ENCODE assay signal across 8 mouse cellular contexts in genomic region chr8:110217681-110218131, GRCm38 (mm10). TPM values are rescaled to one million over a fixed set of nuclear protein-coding genes. Genes with fewer than 3 reads are reported as not detected.
DNase-seq lines count a peak whose midpoint lies in the region; ATAC-seq lines count a peak whose summit lies in the region.

No protein-coding gene starts in this region.

- peaks cover 19% of the 10 kb centered on the region for H3K36me3 ChIP-seq in heart, embryonic 13.5 days
- peaks cover 31% of the 10 kb centered on the region for H3K36me3 ChIP-seq in liver, embryonic 12.5 days
- H3K36me3 ChIP-seq in stomach, embryonic 15.5 days: 0 out of 2 replicates have a peak, but pooled peaks cover 9% of the 10 kb centered on the region

- ATAC-seq in heart, embryonic 13.5 days (ENCODE audit: extremely low read depth, insufficient number of reproducible peaks, low FRiP score, low TSS enrichment): peak; percentile 99
- peak; percentile 100 for ATAC-seq in liver, embryonic 12.5 days
- peak; percentile 99 for ATAC-seq in stomach, embryonic 15.5 days (ENCODE audit: insufficient read depth, low FRiP score, low read depth)

- peak overlapping the region; percentile 80 for H3K4me3 ChIP-seq in brown adipose tissue, adult 24 weeks (ENCODE audit: insufficient read depth, low read depth, low read length)
- H3K4me3 ChIP-seq in heart, embryonic 13.5 days: peak overlapping the region; percentile 79
- peak overlapping the region; percentile 72 for H3K4me3 ChIP-seq in liver, embryonic 12.5 days
- peak overlapping the region; percentile 78 for H3K4me3 ChIP-seq in stomach, embryonic 15.5 days (replicated peaks)

- no peak overlapping the region for H3K27ac ChIP-seq in brown adipose tissue, adult 24 weeks (replicated peaks; ENCODE audit: low read depth, low read length)
- H3K27ac ChIP-seq in heart, embryonic 13.5 days (replicated peaks): peak overlapping the region; percentile 54
- H3K27ac ChIP-seq in liver, embryonic 12.5 days: peak overlapping the region; percentile 30; the same call in 1 of the 2 replicates
- H3K27ac ChIP-seq in stomach, embryonic 15.5 days: peak overlapping the region; percentile 16; the same call in 1 of the 2 replicates

- no peaks in the 10 kb centered on the region for H3K4me1 ChIP-seq in brown adipose tissue, adult 24 weeks (ENCODE audit: control insufficient read depth, insufficient read depth, insufficient read length, low read length)
- peaks cover 13% of the 10 kb centered on the region for H3K4me1 ChIP-seq in heart, embryonic 13.5 days
- H3K4me1 ChIP-seq in liver, embryonic 12.5 days: peaks cover 15% of the 10 kb centered on the region
- peaks cover 11% of the 10 kb centered on the region for H3K4me1 ChIP-seq in stomach, embryonic 15.5 days

- peak overlapping the region; percentile 80 for H3K9ac ChIP-seq in heart, embryonic 13.5 days
- H3K9ac ChIP-seq in liver, embryonic 12.5 days: peak overlapping the region; percentile 65
- H3K9ac ChIP-seq in stomach, embryonic 15.5 days: peak overlapping the region; percentile 29; the same call in 1 of the 2 replicates

- no peaks in the 10 kb centered on the region for H3K9me3 ChIP-seq in heart, embryonic 13.5 days
- H3K9me3 ChIP-seq in liver, embryonic 12.5 days (replicated peaks): no peaks in the 10 kb centered on the region
- H3K9me3 ChIP-seq in stomach, embryonic 15.5 days: no peaks in the 10 kb centered on the region

- peaks cover 5% of the 10 kb centered on the region; the same call in 1 of the 2 replicates for H3K27me3 ChIP-seq in heart, embryonic 13.5 days (replicated peaks)
- peaks cover 3% of the 10 kb centered on the region; the same call in 1 of the 2 replicates for H3K27me3 ChIP-seq in liver, embryonic 12.5 days (replicated peaks)
- H3K27me3 ChIP-seq in stomach, embryonic 15.5 days (replicated peaks): no peaks in the 10 kb centered on the region

- H3K4me2 ChIP-seq in heart, embryonic 13.5 days: peak overlapping the region; percentile 85
- peak overlapping the region; percentile 85 for H3K4me2 ChIP-seq in liver, embryonic 12.5 days
- peak overlapping the region; percentile 77 for H3K4me2 ChIP-seq in stomach, embryonic 15.5 days

- under 1% methylated on average over 43 of the region's 43 CpGs for WGBS in heart, embryonic 13.5 days
- under 1% methylated on average over 42 of the region's 43 CpGs for WGBS in liver, embryonic 12.5 days (ENCODE audit: insufficient replicate concordance)
- WGBS in stomach, embryonic 15.5 days: under 1% methylated on average over 43 of the region's 43 CpGs

- peak; percentile 100 for DNase-seq in CD4-positive, CD25-positive, alpha-beta regulatory T cell, adult 2 months (ENCODE audit: low read depth, low spot score)
- peak; percentile 51 for DNase-seq in fat pad, adult 2 months (ENCODE audit: extremely low read depth, low read depth, low spot score)
- DNase-seq in kidney, postnatal 10 days: peak; percentile 100
- DNase-seq in natural killer cell, adult 2 months (ENCODE audit: low spot score in 2 of 2): peak; percentile 97 to 99

RNA-seq across cellular contexts. Expression of gene Cmtr2, which starts 2.2 kb away (rescaled TPM):
- polyA plus RNA-seq in brown adipose tissue, adult 24 weeks (2012; ENCODE audit: insufficient read depth, insufficient read length, missing spikeins): 1.1 and 1.9 TPM in 2 replicates
- polyA plus RNA-seq in heart, embryonic 13.5 days (2015; fragmentation: Nextera tagmentation; extraction: Ambion mirVana): 5.1 and 5.4 TPM in 2 replicates
- polyA plus RNA-seq in liver, embryonic 12.5 days (2016; fragmentation: Nextera tagmentation; extraction: Ambion mirVana): 5.7 and 5.8 TPM in 2 replicates
- polyA plus RNA-seq in stomach, embryonic 15.5 days (2015; fragmentation: Nextera tagmentation; extraction: Ambion mirVana): 8.7 and 8.8 TPM in 2 replicates

RNA-seq across cellular contexts. Expression of gene Hydin, which starts 49.1 kb away (rescaled TPM):
- polyA plus RNA-seq in brown adipose tissue, adult 24 weeks (2012; ENCODE audit: insufficient read depth, insufficient read length, missing spikeins): 0.08 TPM in 1 of 2 replicates, not detected in the other
- polyA plus RNA-seq in heart, embryonic 13.5 days (2015; fragmentation: Nextera tagmentation; extraction: Ambion mirVana): 0.20 and 0.21 TPM in 2 replicates
- polyA plus RNA-seq in liver, embryonic 12.5 days (2016; fragmentation: Nextera tagmentation; extraction: Ambion mirVana): 0.04 and 0.06 TPM in 2 replicates
- 0.17 and 0.32 TPM in 2 replicates for polyA plus RNA-seq in stomach, embryonic 15.5 days (2015; fragmentation: Nextera tagmentation; extraction: Ambion mirVana)

RNA-seq across cellular contexts. Expression of gene Calb2, which starts 49.7 kb away (rescaled TPM):
- not detected in 2 replicates for polyA plus RNA-seq in brown adipose tissue, adult 24 weeks (2012; ENCODE audit: insufficient read depth, insufficient read length, missing spikeins)
- polyA plus RNA-seq in heart, embryonic 13.5 days (2015; fragmentation: Nextera tagmentation; extraction: Ambion mirVana): 2.2 and 2.8 TPM in 2 replicates
- 0.08 TPM in 1 of 2 replicates, not detected in the other for polyA plus RNA-seq in liver, embryonic 12.5 days (2016; fragmentation: Nextera tagmentation; extraction: Ambion mirVana)
- polyA plus RNA-seq in stomach, embryonic 15.5 days (2015; fragmentation: Nextera tagmentation; extraction: Ambion mirVana): 0.18 and 0.32 TPM in 2 replicates

Comparison
In these comparisons a context has a peak if more than half of its experiments do, and no peak if none do; other contexts are left out.
1. H3K9ac ChIP-seq: peak in every context shown above with its lines; median percentile 80 in heart, embryonic 13.5 days; 65 in liver, embryonic 12.5 days; 29 in stomach, embryonic 15.5 days.